Mouse (Mus musculus) stomach, embryonic 16.5 days (tissue): ENCODE results near the gene Col6a2. TPM values are rescaled to one million over a fixed set of nuclear protein-coding genes. Genes with fewer than 3 reads are reported as not detected.
A peak's percentile ranks its signal among the peaks of the same experiment; 100 is the strongest.

Experiments
- ATAC-seq: fragments of 200-750 bp; cut with Nextera tagmentation; 2 replicates; pipeline ENCODE4 v1.8.0; 2017; ENCODE audit warnings: moderate number of reproducible peaks, moderate TSS enrichment; ENCODE audit not compliant: insufficient read depth, low FRiP score
- H3K27ac ChIP-seq: fragments of 300-500 bp; sonication (generic); 2 replicates; pipeline ENCODE4 v1.5.1; 2014; ENCODE audit warnings: low read length
- H3K27me3 ChIP-seq: fragments of 300-500 bp; sonication (generic); 2 replicates; pipeline ENCODE4 v1.6.1; 2014; ENCODE audit warnings: low read length, control low read depth, mixed read lengths; ENCODE audit not compliant: control insufficient read depth, insufficient read depth
- H3K36me3 ChIP-seq: fragments of 300-500 bp; sonication (generic); 2 replicates; pipeline ENCODE4 v1.6.1; 2014; ENCODE audit warnings: low read length; ENCODE audit not compliant: control insufficient read depth, insufficient read depth
- H3K4me1 ChIP-seq: fragments of 300-500 bp; sonication (generic); 2 replicates; pipeline ENCODE4 v1.6.1; 2014; ENCODE audit warnings: low read length, control low read depth, mixed read lengths; ENCODE audit not compliant: control insufficient read depth, insufficient read depth
- H3K4me2 ChIP-seq: fragments of 300-500 bp; sonication (generic); 2 replicates; pipeline ENCODE4 v1.6.1; 2014; ENCODE audit warnings: low read depth, low read length, mixed read lengths
- H3K4me3 ChIP-seq: fragments of 300-500 bp; sonication (generic); replicated peaks from 2 replicates; pipeline ENCODE4 v1.5.1; 2014; ENCODE audit warnings: mild to moderate bottlenecking, low read length
- H3K9ac ChIP-seq: fragments of 300-500 bp; sonication (generic); 2 replicates; pipeline ENCODE4 v1.6.1; 2014; ENCODE audit warnings: low read length
- H3K9me3 ChIP-seq: fragments of 300-500 bp; sonication (generic); replicated peaks from 2 replicates; pipeline ENCODE4 v1.6.1; 2016; ENCODE audit warnings: low read length, control low read depth; ENCODE audit not compliant: control insufficient read depth
- WGBS: fragments of 180-500 bp; shearing (Covaris S2); extraction: QIAGEN DNeasy Blood & Tissue Kit; methylation state at CpG from one replicate; pipeline ENCODE4 v1.1.7; 2014; 5-methylcytosine and 5-hydroxymethylcytosine counted together
- polyA plus RNA-seq: library from polyadenylated mRNA; unstranded; fragments of >200 nt; fragmentation: Nextera tagmentation; extraction: Ambion mirVana; gene quantifications from 2 replicates; pipeline ENCODE4 v1.2.1, GENCODE M21; 2015

Gene Col6a2
- polyA plus RNA-seq, 1 experiment from 2014 or later, result 287 TPM

DNA sequence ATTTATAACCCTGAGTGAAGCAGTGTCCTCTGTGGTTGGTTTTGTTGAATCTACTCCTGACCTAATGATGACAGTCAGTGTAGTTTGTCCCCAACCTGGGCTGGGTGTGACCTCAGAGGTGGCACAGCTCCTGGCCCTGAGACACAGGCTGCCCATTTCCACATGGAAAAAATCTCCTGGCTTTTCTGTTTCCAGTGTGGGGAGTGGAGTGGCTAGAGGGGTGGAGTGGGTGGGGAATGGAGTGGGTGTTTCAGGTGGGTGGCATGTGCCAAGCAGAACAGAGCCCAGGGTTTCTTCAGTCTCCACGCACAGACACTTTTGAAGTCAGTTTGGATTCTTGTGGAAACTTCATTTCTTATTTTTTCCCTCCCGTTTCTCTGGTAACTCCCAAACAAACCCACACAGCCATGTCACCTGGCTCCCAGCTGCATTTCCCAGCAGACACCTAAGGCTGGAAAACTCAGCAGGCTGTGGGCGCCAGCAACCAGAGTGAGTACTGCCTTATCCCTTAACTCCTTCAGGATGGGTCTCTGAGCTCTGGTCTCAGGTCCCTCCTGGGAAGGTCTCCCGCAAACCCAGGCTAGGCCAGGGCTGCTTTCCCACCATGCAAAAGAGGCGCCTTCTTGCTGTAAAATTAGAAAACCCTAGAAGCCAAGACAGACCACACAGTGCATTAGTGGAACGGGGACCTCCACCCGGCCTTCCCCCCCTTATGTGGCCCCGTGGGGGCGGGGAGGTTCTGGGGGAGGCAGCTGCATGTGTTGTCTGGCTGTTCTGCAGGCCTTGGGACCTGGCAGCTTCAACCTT, 19.4 kb upstream of the Col6a2 start:
- WGBS, result 46% methylated on average over 9 of the region's 9 CpGs
- Histone ChIP-seq H3K27ac (peak overlapping the region; percentile 95), H3K27me3 (no peaks in the 10 kb centered on the region), H3K4me3 (no peak overlapping the region), H3K9ac (peak overlapping the region; percentile 56), H3K4me1 (peaks cover 15% of the 10 kb centered on the region; the same call in 1 of the 2 replicates), H3K9me3 (no peaks in the 10 kb centered on the region), H3K36me3 (no peaks in the 10 kb centered on the region), H3K4me2 (no peak overlapping the region)
- ATAC-seq, result peak; percentile 88

- no peaks in the 10 kb centered on the region for H3K36me3 ChIP-seq
- no peak overlapping the region for H3K4me3 ChIP-seq
- no peak overlapping the region for H3K4me2 ChIP-seq
- no peaks in the 10 kb centered on the region for H3K9me3 ChIP-seq
- 0 out of 2 replicates have a peak overlapping the region, but pooled peaks have one; percentile 16 for H3K9ac ChIP-seq
- H3K4me1 ChIP-seq, result peaks cover 15% of the 10 kb centered on the region; the same call in 1 of the 2 replicates
- no peak for ATAC-seq
- H3K27me3 ChIP-seq, result no peaks in the 10 kb centered on the region
- H3K27ac ChIP-seq, result peak overlapping the region; percentile 95
- WGBS, result 85% methylated on average over 13 of the region's 13 CpGs
Observed at GRCm38 (mm10) chr10:76641894-76642627, 18.6 kb upstream of the Col6a2 start.

GRCm38 (mm10) chr10:76639952-76640351, 16.5 kb upstream of the Col6a2 start:
- peaks cover 22% of the 10 kb centered on the region for H3K4me1 ChIP-seq
- 81% methylated on average over 2 of the region's 2 CpGs for WGBS

DNA sequence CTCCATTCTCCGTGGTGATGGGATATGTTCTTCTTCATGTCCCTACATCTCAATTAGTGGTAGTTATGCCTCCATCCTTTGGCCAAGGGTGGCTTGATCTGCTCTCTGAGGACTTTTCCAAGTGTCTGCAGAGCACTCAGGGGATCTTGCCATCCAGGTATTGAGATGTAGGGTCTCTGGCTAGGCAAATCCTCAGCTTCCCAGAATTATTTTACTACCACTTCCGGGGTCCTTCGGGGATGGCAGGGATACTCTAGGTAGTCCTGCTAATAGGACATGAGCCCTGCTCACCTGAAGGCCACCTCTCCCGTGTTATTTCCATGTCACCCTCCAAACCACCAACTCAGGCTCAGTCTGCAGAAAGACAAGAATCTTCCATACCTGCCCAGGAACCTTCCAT, 13.2 kb upstream of the Col6a2 start:
- no peaks in the 10 kb centered on the region for H3K9me3 ChIP-seq
- 91% methylated on average over 4 of the region's 4 CpGs for WGBS
- H3K4me3 ChIP-seq, result no peak overlapping the region
- H3K36me3 ChIP-seq, result no peaks in the 10 kb centered on the region
- no peaks in the 10 kb centered on the region for H3K27me3 ChIP-seq
- H3K27ac ChIP-seq, result peak overlapping the region; percentile 82
- ATAC-seq, result no peak
- H3K4me2 ChIP-seq, result no peak overlapping the region
- no peak overlapping the region for H3K9ac ChIP-seq
- H3K4me1 ChIP-seq, result peaks cover 21% of the 10 kb centered on the region

More at GRCm38 (mm10) chr10:76639952-76640351, 16.5 kb upstream of the Col6a2 start:
- Histone ChIP-seq H3K36me3 (no peaks in the 10 kb centered on the region), H3K9me3 (no peaks in the 10 kb centered on the region), H3K27ac (no peak overlapping the region), H3K4me3 (no peak overlapping the region), H3K9ac (no peak overlapping the region), H3K4me2 (no peak overlapping the region), H3K27me3 (no peaks in the 10 kb centered on the region)
- no peak for ATAC-seq

DNA sequence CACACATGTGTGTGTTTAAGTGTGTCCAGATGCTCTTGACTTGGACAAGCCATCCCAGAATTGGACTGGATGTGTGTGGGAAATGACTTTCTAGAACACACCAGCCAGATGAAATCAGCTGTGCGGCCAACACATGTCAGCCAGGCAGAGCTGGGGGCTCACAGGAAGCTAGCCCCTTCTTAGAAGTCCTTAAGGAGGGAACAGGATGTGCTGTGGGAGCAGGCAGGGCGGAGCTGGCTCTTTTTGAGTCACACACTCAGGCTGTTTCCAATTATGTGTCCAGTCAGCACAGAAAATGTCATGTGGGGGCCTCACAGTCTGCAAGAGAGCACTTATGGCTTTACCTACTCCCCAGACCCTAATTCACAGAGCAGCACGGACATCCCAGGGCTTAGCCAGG, 12.6 kb upstream of the Col6a2 start:
- Histone ChIP-seq H3K4me1 (peaks cover 21% of the 10 kb centered on the region), H3K4me2 (no peak overlapping the region), H3K9ac (0 out of 2 replicates have a peak overlapping the region, but pooled peaks have one; percentile 46), H3K27me3 (no peaks in the 10 kb centered on the region), H3K9me3 (no peaks in the 10 kb centered on the region), H3K36me3 (no peaks in the 10 kb centered on the region), H3K4me3 (no peak overlapping the region), H3K27ac (peak overlapping the region; percentile 82)
- 50% methylated on average over 3 of the region's 3 CpGs for WGBS
- ATAC-seq, result peak; percentile 41

DNA sequence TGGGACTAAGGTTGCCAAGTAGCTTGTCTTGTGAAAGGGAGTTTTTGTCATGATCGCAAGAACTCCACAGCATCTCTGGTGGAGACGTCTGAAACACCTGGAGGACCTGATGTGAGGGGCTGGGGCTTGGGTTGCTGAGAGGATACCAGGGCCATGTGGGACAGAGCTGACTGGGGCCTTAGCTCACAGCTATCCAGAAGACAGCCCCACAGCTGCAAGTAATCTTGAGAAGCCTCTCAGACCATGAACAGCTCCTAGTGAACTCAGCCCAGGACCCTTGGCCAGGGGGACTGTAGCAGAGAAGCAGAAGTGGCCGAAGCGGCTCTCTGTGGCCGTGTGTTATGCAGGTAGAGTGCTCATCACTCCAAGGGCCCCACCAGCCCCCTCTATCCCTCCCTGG, 11.2 kb upstream of the Col6a2 start:
- Histone ChIP-seq H3K27me3 (no peaks in the 10 kb centered on the region), H3K9me3 (no peaks in the 10 kb centered on the region), H3K4me2 (no peak overlapping the region), H3K36me3 (no peaks in the 10 kb centered on the region), H3K4me1 (peaks cover 21% of the 10 kb centered on the region), H3K27ac (peak overlapping the region; percentile 92), H3K9ac (peak overlapping the region; percentile 40; the same call in 1 of the 2 replicates), H3K4me3 (no peak overlapping the region)
- 56% methylated on average over 5 of the region's 5 CpGs for WGBS
- ATAC-seq, result peak; percentile 28; the same call in 1 of the 2 replicates

- Histone ChIP-seq H3K9ac (peak overlapping the region; percentile 40; the same call in 1 of the 2 replicates), H3K27ac (peak overlapping the region; percentile 92), H3K36me3 (no peaks in the 10 kb centered on the region), H3K4me2 (no peak overlapping the region), H3K9me3 (no peaks in the 10 kb centered on the region), H3K27me3 (no peaks in the 10 kb centered on the region), H3K4me1 (peaks cover 21% of the 10 kb centered on the region), H3K4me3 (no peak overlapping the region)
- ATAC-seq, result peak; percentile 71; the same call in 1 of the 2 replicates
- 34% methylated on average over 7 of the region's 7 CpGs for WGBS
Observed at GRCm38 (mm10) chr10:76634094-76634571, 10.7 kb upstream of the Col6a2 start.

- H3K4me3 ChIP-seq, result no peak overlapping the region
- no peaks in the 10 kb centered on the region for H3K36me3 ChIP-seq
- H3K4me1 ChIP-seq, result peaks cover 21% of the 10 kb centered on the region
- H3K27ac ChIP-seq, result peak overlapping the region; percentile 37
- no peaks in the 10 kb centered on the region for H3K9me3 ChIP-seq
- H3K9ac ChIP-seq, result no peak overlapping the region
- WGBS, result 70% methylated on average over 8 of the region's 8 CpGs
- no peak for ATAC-seq
- H3K27me3 ChIP-seq, result no peaks in the 10 kb centered on the region
- H3K4me2 ChIP-seq, result no peak overlapping the region
Observed at GRCm38 (mm10) chr10:76632630-76633029, 9.2 kb upstream of the Col6a2 start.

DNA sequence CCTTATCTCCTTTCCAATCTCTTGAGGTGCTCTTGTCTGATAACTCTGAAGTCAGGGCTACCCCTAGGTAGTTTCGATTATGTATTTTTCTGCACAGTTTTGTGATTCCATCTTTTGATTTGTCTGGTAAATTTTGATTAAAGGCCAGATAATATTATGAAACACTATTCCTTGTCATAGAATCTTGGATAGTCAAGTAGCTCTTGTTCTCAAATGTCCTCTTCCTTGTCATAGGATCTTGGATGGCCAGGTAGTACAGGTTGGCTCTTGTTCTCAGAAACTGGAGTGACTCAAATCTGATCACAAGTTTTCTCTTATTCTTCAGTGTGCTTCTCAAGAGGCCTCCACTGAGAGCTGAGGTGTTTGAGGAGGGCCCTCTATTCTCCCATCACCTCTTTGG, 7.2 kb upstream of the Col6a2 start:
- Histone ChIP-seq H3K4me1 (peaks cover 16% of the 10 kb centered on the region), H3K9me3 (no peaks in the 10 kb centered on the region), H3K36me3 (no peaks in the 10 kb centered on the region), H3K4me3 (no peak overlapping the region), H3K27ac (0 out of 2 replicates have a peak overlapping the region, but pooled peaks have one; percentile 8), H3K4me2 (no peak overlapping the region), H3K27me3 (no peaks in the 10 kb centered on the region), H3K9ac (no peak overlapping the region)
- WGBS, result 87% methylated on average over 1 of the region's 1 CpGs
- no peak for ATAC-seq
